Mouse (Mus musculus) limb, embryonic 14.5 days (tissue): ENCODE measurements around the gene Lnx2. TPM values are rescaled to one million over a fixed set of nuclear protein-coding genes. Genes with fewer than 3 reads are reported as not detected.

ENCODE experiments used
- ATAC-seq: fragments of 200-750 bp; cut with Nextera tagmentation; 2 replicates; pipeline ENCODE4 v1.8.0; 2017; ENCODE audit warnings: low read depth, moderate number of reproducible peaks, moderate TSS enrichment; ENCODE audit not compliant: low FRiP score
- DNase-seq: peaks from one replicate; pipeline ENCODE4 v3.0.0-alpha.2; 2015; ENCODE audit warnings: low spot score
- H3K27ac ChIP-seq: fragments of 300-500 bp; sonication (generic); replicated peaks from 2 replicates; pipeline ENCODE4 v1.5.1; 2014; ENCODE audit warnings: low read depth, mild to moderate bottlenecking, low read length, moderate library complexity, mixed read lengths
- H3K27me3 ChIP-seq: fragments of 300-500 bp; sonication (generic); 2 replicates; pipeline ENCODE4 v1.6.1; 2014; ENCODE audit warnings: low read length, mixed read lengths; ENCODE audit not compliant: control insufficient read depth, insufficient read depth
- H3K36me3 ChIP-seq: fragments of 300-500 bp; sonication (generic); 2 replicates; pipeline ENCODE4 v1.6.1; 2014; ENCODE audit warnings: mild to moderate bottlenecking, low read length, moderate library complexity, mixed read lengths; ENCODE audit not compliant: control insufficient read depth, insufficient read depth
- H3K4me1 ChIP-seq: fragments of 300-500 bp; sonication (generic); 2 replicates; pipeline ENCODE4 v1.6.1; 2014; ENCODE audit warnings: antibody characterized with exemption, low read length, mixed read lengths; ENCODE audit not compliant: control insufficient read depth, insufficient read depth
- H3K4me2 ChIP-seq: fragments of 300-500 bp; sonication (generic); replicated peaks from 2 replicates; pipeline ENCODE4 v1.6.1; 2014; ENCODE audit warnings: low read depth, mild to moderate bottlenecking, low read length, moderate library complexity; ENCODE audit not compliant: severe bottlenecking
- H3K4me3 ChIP-seq: fragments of 300-500 bp; sonication (generic); replicated peaks from 2 replicates; pipeline ENCODE4 v1.5.1; 2014; ENCODE audit warnings: low read length
- H3K9ac ChIP-seq: fragments of 300-500 bp; sonication (generic); 2 replicates; pipeline ENCODE4 v1.6.1; 2014; ENCODE audit warnings: mild to moderate bottlenecking, low read depth, low read length, moderate library complexity; ENCODE audit not compliant: severe bottlenecking
- H3K9me3 ChIP-seq: fragments of 300-500 bp; sonication (generic); 2 replicates; pipeline ENCODE4 v1.6.1; 2016; ENCODE audit warnings: low read length; ENCODE audit not compliant: control insufficient read depth
- POLR2A ChIP-seq: fragments of 200-500 bp; IDR thresholded peaks from 2 replicates; pipeline ENCODE4 v1.8.0; 2012; ENCODE audit warnings: inconsistent platforms, mild to moderate bottlenecking, moderate library complexity, borderline replicate concordance; ENCODE audit not compliant: insufficient read depth, insufficient read length; ENCODE audit errors: extremely low read depth
- WGBS: fragments of 180-500 bp; shearing (Covaris S2); extraction: QIAGEN DNeasy Blood & Tissue Kit; methylation state at CpG from one replicate; pipeline ENCODE4 v1.1.7; 2014; 5-methylcytosine and 5-hydroxymethylcytosine counted together
- polyA plus RNA-seq, 2 experiments: library from polyadenylated mRNA; depleted of rRNA in 1 of 2; stranded (reverse) in 1 of 2; unstranded in 1 of 2; fragments of >200 nt; fragmentation: Nextera tagmentation in 1 of 2; extraction: Ambion mirVana in 1 of 2; gene quantifications; 2 replicates each; pipeline versions ENCODE4 v1.2.1 to v1.2.3; 2012 to 2014

The Lnx2 gene
- polyA plus RNA-seq, 2 experiments = 13.7 TPM

DNA sequence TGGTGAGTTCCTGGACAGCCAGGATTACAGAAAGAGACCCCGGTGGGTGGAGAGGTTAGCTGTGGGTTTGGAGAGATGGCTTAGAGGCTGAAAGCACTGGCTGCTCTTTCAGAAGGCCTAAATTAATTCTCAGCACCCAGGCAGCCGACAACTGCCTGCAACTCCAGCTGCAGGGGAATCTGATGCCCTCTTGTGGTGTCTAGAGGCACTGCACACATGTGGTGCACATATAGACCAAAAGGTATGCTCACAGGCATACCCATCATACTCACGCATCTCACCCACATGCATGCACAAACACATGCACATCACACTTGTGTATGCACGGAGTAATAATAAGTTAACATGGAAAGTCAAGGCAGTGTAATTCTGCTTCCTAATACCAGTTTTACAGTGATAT, 39.2 kb upstream of the Lnx2 start:
- Histone ChIP-seq H3K36me3 (peaks cover 15% of the 10 kb centered on the region), H3K4me3 (no peak overlapping the region), H3K9me3 (no peaks in the 10 kb centered on the region; the same call in 1 of the 2 replicates), H3K4me1 (no peaks in the 10 kb centered on the region), H3K9ac (no peak overlapping the region), H3K4me2 (no peak overlapping the region), H3K27ac (no peak overlapping the region), H3K27me3 (no peaks in the 10 kb centered on the region)
- DNase-seq = no peak
- WGBS = 91% methylated on average over 4 of the region's 4 CpGs
- no peak for TF ChIP-seq POLR2A
- ATAC-seq = no peak

DNA sequence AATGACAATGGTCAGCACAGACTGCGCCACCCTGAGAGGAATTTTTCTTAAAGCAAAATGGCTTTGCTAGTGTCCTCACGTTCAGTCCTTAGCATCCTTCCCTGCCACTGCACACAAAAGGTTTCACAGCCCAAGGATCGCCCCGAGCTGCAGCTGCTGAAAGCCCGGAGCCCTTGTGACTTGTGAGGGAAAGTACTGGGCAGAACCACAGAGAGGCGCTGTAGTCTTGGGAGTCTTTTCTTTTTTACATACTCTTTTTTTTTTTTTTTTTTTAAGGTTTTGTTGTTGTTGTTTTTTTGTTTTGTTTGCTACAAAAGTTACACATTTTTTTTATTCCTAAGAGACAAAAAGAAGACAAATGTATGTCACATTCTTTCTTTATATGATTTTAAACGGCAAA, 38.4 kb upstream of the Lnx2 start:
- Histone ChIP-seq H3K4me2 (no peak overlapping the region), H3K9me3 (no peaks in the 10 kb centered on the region; the same call in 1 of the 2 replicates), H3K27me3 (no peaks in the 10 kb centered on the region), H3K4me1 (no peaks in the 10 kb centered on the region), H3K27ac (no peak overlapping the region), H3K9ac (no peak overlapping the region), H3K36me3 (peaks cover 20% of the 10 kb centered on the region), H3K4me3 (no peak overlapping the region)
- WGBS = 81% methylated on average over 7 of the region's 7 CpGs
- ATAC-seq (no peak), DNase-seq (no peak)
- no peak for TF ChIP-seq POLR2A

GRCm38 (mm10) chr5:147108861-147109591, 32.6 kb upstream of the Lnx2 start:
- 96% methylated on average over 13 of the region's 13 CpGs for WGBS
- no peaks in the 10 kb centered on the region for H3K27me3 ChIP-seq
- H3K9me3 ChIP-seq = no peaks in the 10 kb centered on the region
- no peak overlapping the region for H3K4me2 ChIP-seq
- peaks cover 55% of the 10 kb centered on the region for H3K36me3 ChIP-seq
- no peak overlapping the region for H3K27ac ChIP-seq
- no peak for TF ChIP-seq POLR2A
- no peak for DNase-seq
- ATAC-seq = no peak
- H3K4me3 ChIP-seq = no peak overlapping the region
- H3K9ac ChIP-seq = no peak overlapping the region
- no peaks in the 10 kb centered on the region for H3K4me1 ChIP-seq

GRCm38 (mm10) chr5:147107276-147107675, 30.9 kb upstream of the Lnx2 start:
- WGBS = 81% methylated on average over 3 of the region's 3 CpGs
- no peaks in the 10 kb centered on the region for H3K9me3 ChIP-seq

DNA sequence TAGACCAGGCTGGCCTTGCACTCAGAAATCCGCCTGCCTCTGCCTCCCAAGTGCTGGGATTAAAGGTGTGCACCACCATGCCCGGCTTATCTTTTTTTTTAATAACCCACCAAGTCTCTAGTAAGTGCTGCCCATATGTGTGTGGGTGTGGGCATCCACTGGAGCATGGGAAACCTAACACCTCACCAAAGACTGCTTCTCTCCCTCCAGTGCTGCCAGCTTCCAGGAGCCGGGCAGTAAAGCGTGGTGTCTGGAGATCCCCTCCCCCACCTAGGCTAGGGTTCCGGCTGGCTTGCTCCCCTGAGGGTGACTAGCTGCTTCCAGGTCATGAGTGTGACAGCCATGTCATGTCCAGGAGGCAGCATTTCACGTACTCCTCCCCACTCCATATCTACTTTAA, 25.9 kb upstream of the Lnx2 start:
- ATAC-seq (no peak), DNase-seq (no peak)
- H3K4me1 ChIP-seq = no peaks in the 10 kb centered on the region
- no peak overlapping the region for H3K9ac ChIP-seq
- peaks cover 53% of the 10 kb centered on the region for H3K36me3 ChIP-seq
- H3K9me3 ChIP-seq = no peaks in the 10 kb centered on the region
- no peaks in the 10 kb centered on the region for H3K27me3 ChIP-seq
- TF ChIP-seq POLR2A = no peak
- H3K4me3 ChIP-seq = no peak overlapping the region
- H3K4me2 ChIP-seq = no peak overlapping the region
- no peak overlapping the region for H3K27ac ChIP-seq
- WGBS = 73% methylated on average over 6 of the region's 6 CpGs

More at GRCm38 (mm10) chr5:147107276-147107675, 30.9 kb upstream of the Lnx2 start:
- no peak overlapping the region for H3K4me2 ChIP-seq
- DNase-seq (no peak), ATAC-seq (no peak)
- no peak overlapping the region for H3K27ac ChIP-seq
- H3K36me3 ChIP-seq = peaks cover 57% of the 10 kb centered on the region
- no peak for TF ChIP-seq POLR2A
- no peak overlapping the region for H3K9ac ChIP-seq
- no peaks in the 10 kb centered on the region for H3K4me1 ChIP-seq
- H3K27me3 ChIP-seq = no peaks in the 10 kb centered on the region
- H3K4me3 ChIP-seq = no peak overlapping the region
